Mouse (Mus musculus): ENCODE data around the gene Dcaf6. TPM values are rescaled to one million over a fixed set of nuclear protein-coding genes. Genes with fewer than 3 reads are reported as not detected.
"Not testable (repeated sequence)": the region's sequence is repeated elsewhere in the genome, so short reads cannot be mapped to it uniquely, and the experiment has no call there.

Gene Dcaf6
- polyA plus RNA-seq, 1 experiment, result 48.9 TPM

- no peaks in the 10 kb centered on the region for H3K4me1 ChIP-seq (ENCODE audit: control insufficient read depth, insufficient read depth, insufficient read length, low read length)
- H3K27ac ChIP-seq (replicated peaks; ENCODE audit: low read depth, low read length), result no peak overlapping the region
- no peak overlapping the region for H3K4me3 ChIP-seq (ENCODE audit: insufficient read depth, low read depth, low read length)
These were observed 86.4 kb downstream of the Dcaf6 start for GRCm38 (mm10) chr1:165373839-165374238.

DNA sequence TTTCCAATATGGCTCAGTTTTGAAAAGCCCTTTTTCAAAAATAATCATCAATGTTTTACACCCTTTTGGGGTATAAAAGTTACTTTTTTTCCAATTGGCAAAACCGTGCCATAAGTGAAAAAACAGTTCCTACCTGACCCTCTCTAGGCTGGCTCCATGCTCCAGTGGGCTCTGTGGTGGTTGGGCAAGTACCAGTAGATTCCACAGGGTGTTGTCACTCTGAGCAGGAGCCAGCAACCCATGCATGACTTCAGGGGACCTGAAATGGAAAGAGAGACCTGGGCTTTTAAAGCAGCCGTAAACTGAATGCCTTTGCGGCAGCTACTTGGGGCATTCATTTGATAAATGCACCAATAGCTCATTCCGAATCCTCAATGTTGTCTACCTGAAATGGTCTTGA, 89.3 kb downstream of the Dcaf6 start:
- H3K4me1 ChIP-seq (ENCODE audit: control insufficient read depth, insufficient read depth, insufficient read length, low read length), result no peaks in the 10 kb centered on the region; the same call in 1 of the 2 replicates
- no peak overlapping the region for H3K27ac ChIP-seq (replicated peaks; ENCODE audit: low read depth, low read length)
- no peak overlapping the region for H3K4me3 ChIP-seq (ENCODE audit: insufficient read depth, low read depth, low read length)

- Histone ChIP-seq H3K27ac (replicated peaks; ENCODE audit: low read depth, low read length) (no peak overlapping the region), H3K4me3 (ENCODE audit: insufficient read depth, low read depth, low read length) (no peak overlapping the region), H3K4me1 (ENCODE audit: control insufficient read depth, insufficient read depth, insufficient read length, low read length) (no peaks in the 10 kb centered on the region; the same call in 1 of the 2 replicates)
These were observed 95.2 kb downstream of the Dcaf6 start for GRCm38 (mm10) chr1:165365057-165365456.

- H3K27ac ChIP-seq (replicated peaks; ENCODE audit: low read depth, low read length), result no peak overlapping the region
- no peaks in the 10 kb centered on the region; the same call in 1 of the 2 replicates for H3K4me1 ChIP-seq (ENCODE audit: control insufficient read depth, insufficient read depth, insufficient read length, low read length)
- H3K4me3 ChIP-seq (ENCODE audit: insufficient read depth, low read depth, low read length), result no peak overlapping the region
These were observed 97.0 kb downstream of the Dcaf6 start for GRCm38 (mm10) chr1:165363271-165363670.

DNA sequence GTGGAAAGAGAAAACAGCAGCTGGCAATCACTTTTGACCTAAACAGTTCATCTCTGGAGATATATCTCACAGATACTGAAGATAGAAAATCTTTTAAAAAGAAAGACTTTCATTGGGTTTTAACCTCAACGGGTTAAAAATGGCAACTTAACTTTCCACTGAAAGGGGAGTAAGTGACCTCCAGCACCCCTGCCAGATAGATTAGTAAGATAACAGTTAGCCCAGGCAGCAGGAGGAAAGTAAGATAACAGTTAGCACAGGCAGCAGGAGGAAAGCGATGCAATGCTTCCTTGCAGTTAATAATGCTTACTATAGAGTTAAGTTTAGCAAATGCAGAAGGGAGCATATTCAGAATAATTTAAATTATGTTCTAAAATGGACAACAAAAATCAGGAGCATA, 103.9 kb downstream of the Dcaf6 start:
- no peak overlapping the region for H3K27ac ChIP-seq (replicated peaks; ENCODE audit: low read depth, low read length)
- no peak overlapping the region for H3K4me3 ChIP-seq (ENCODE audit: insufficient read depth, low read depth, low read length)
- no peaks in the 10 kb centered on the region for H3K4me1 ChIP-seq (ENCODE audit: control insufficient read depth, insufficient read depth, insufficient read length, low read length)

DNA sequence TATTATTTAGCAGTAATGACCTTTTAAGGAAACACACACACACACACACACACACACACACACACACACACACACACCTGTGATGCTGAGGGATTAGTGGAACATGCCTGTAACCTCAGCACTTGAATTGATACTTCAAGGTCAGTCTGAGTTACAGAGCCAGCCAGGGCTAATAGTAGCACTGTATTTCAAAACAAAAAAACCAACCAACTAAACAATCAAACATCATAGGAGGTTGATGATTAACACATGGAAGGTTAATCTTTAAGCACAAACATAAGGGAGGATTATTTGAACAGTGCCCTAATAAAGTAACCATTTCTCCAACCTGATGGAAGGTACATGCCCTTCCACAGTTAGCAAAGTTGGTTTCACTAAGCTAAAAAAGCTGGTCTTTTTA, 111.6 kb downstream of the Dcaf6 start:
- Histone ChIP-seq H3K4me3 (ENCODE audit: insufficient read depth, low read depth, low read length) (no peak overlapping the region), H3K4me1 (ENCODE audit: control insufficient read depth, insufficient read depth, insufficient read length, low read length) (no peaks in the 10 kb centered on the region), H3K27ac (replicated peaks; ENCODE audit: low read depth, low read length) (no peak overlapping the region)

GRCm38 (mm10) chr1:165344453-165344852, 115.8 kb downstream of the Dcaf6 start:
- no peaks in the 10 kb centered on the region for H3K4me1 ChIP-seq (ENCODE audit: control insufficient read depth, insufficient read depth, insufficient read length, low read length)
- no peak overlapping the region for H3K4me3 ChIP-seq (ENCODE audit: insufficient read depth, low read depth, low read length)
- H3K27ac ChIP-seq (replicated peaks; ENCODE audit: low read depth, low read length), result no peak overlapping the region

GRCm38 (mm10) chr1:165342126-165342525, 118.1 kb downstream of the Dcaf6 start:
- H3K4me1 ChIP-seq (ENCODE audit: control insufficient read depth, insufficient read depth, insufficient read length, low read length), result no peaks in the 10 kb centered on the region
- H3K4me3 ChIP-seq (ENCODE audit: insufficient read depth, low read depth, low read length), result no peak overlapping the region
- no peak overlapping the region for H3K27ac ChIP-seq (replicated peaks; ENCODE audit: low read depth, low read length)

DNA sequence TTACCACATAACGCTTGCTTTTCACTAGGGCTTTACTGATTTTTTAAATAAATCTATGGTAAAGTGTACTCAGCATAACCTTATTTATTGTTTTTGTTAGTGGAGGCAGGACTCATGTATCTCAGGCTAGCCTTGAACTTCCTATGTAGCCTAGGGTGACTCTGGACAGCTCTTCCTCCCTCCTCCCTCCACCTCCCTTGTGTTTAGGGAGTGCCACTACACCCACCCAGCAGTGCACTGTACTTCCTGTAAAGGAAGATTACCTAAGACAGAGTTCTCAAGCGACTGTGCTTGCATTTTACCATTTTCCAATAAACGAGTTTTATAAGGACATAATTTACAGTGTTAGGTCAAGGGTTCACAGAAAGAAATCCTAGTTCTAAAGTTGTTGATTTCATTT, 127.5 kb downstream of the Dcaf6 start:
- Histone ChIP-seq H3K4me3 (ENCODE audit: insufficient read depth, low read depth, low read length) (no peak overlapping the region), H3K27ac (replicated peaks; ENCODE audit: low read depth, low read length) (no peak overlapping the region), H3K4me1 (ENCODE audit: control insufficient read depth, insufficient read depth, insufficient read length, low read length) (no peaks in the 10 kb centered on the region)

DNA sequence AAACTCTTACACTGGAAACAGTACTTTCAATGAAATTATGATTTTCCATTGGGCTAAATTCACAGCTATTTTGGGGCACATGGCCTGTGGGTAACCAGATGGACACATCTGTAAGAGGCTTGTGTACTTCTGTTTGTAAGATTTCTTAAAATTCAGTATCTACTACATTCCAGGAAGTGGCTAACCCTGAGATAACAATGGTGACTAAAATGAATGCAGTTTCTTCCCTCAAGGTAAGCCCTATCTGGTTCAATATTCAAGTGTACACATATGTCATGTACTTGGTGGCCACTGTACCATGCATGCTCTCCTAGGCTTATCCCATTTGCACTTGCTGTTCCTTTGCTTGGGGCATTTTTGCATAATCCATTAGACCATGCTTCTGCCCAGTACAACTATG, 129.4 kb downstream of the Dcaf6 start:
- Histone ChIP-seq H3K4me1 (ENCODE audit: control insufficient read depth, insufficient read depth, insufficient read length, low read length) (no peaks in the 10 kb centered on the region), H3K27ac (replicated peaks; ENCODE audit: low read depth, low read length) (no peak overlapping the region), H3K4me3 (ENCODE audit: insufficient read depth, low read depth, low read length) (no peak overlapping the region)

- H3K27ac ChIP-seq (replicated peaks; ENCODE audit: low read depth, low read length); H3K4me1 ChIP-seq (ENCODE audit: control insufficient read depth, insufficient read depth, insufficient read length, low read length); H3K4me3 ChIP-seq (ENCODE audit: insufficient read depth, low read depth, low read length): not testable (repeated sequence)
These were observed 131.6 kb downstream of the Dcaf6 start for GRCm38 (mm10) chr1:165328384-165329289.

GRCm38 (mm10) chr1:165327831-165328230, 132.4 kb downstream of the Dcaf6 start:
- Histone ChIP-seq H3K4me1 (ENCODE audit: control insufficient read depth, insufficient read depth, insufficient read length, low read length) (no peaks in the 10 kb centered on the region), H3K4me3 (ENCODE audit: insufficient read depth, low read depth, low read length) (no peak overlapping the region), H3K27ac (replicated peaks; ENCODE audit: low read depth, low read length) (no peak overlapping the region)

GRCm38 (mm10) chr1:165327370-165327769, 132.9 kb downstream of the Dcaf6 start:
- Histone ChIP-seq H3K4me1 (ENCODE audit: control insufficient read depth, insufficient read depth, insufficient read length, low read length) (no peaks in the 10 kb centered on the region), H3K27ac (replicated peaks; ENCODE audit: low read depth, low read length) (no peak overlapping the region), H3K4me3 (ENCODE audit: insufficient read depth, low read depth, low read length) (no peak overlapping the region)

DNA sequence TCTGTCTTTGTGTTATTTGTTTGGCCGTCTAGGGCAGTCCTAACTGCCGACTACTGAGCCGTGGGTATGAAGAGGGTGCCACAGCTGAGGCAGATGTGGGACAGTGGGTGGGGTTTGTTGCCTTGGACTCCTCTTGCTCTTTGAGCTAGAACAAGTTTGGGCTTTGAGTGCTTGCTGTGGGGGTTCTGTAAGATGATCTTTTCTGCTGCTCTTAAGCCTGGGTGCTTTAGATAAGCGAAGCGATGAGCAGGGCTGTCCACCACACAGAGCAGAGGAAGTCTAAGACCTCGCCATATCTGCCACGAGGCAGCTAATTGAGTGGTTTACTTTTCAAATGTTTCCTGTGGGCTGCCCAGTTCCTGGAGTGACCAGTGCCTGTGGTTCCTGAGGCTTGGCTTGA, 137.3 kb downstream of the Dcaf6 start:
- Histone ChIP-seq H3K4me3 (ENCODE audit: insufficient read depth, low read depth, low read length) (no peak overlapping the region), H3K4me1 (ENCODE audit: control insufficient read depth, insufficient read depth, insufficient read length, low read length) (no peaks in the 10 kb centered on the region), H3K27ac (replicated peaks; ENCODE audit: low read depth, low read length) (no peak overlapping the region)

- H3K4me3 ChIP-seq (ENCODE audit: insufficient read depth, low read depth, low read length), result no peak overlapping the region
- no peak overlapping the region for H3K27ac ChIP-seq (replicated peaks; ENCODE audit: low read depth, low read length)
- no peaks in the 10 kb centered on the region for H3K4me1 ChIP-seq (ENCODE audit: control insufficient read depth, insufficient read depth, insufficient read length, low read length)
These were observed 138.4 kb downstream of the Dcaf6 start for GRCm38 (mm10) chr1:165321891-165322290.

GRCm38 (mm10) chr1:165321393-165321861, 138.8 kb downstream of the Dcaf6 start:
- Histone ChIP-seq H3K27ac (replicated peaks; ENCODE audit: low read depth, low read length) (no peak overlapping the region), H3K4me3 (ENCODE audit: insufficient read depth, low read depth, low read length) (no peak overlapping the region), H3K4me1 (ENCODE audit: control insufficient read depth, insufficient read depth, insufficient read length, low read length) (no peaks in the 10 kb centered on the region)
